Mouse (Mus musculus) MEL (cell line): Measurements from ENCODE around the gene Atm. TPM values are rescaled to one million over a fixed set of nuclear protein-coding genes. Genes with fewer than 3 reads are reported as not detected.

Experiments
- DNase-seq: peaks from one replicate; pipeline ENCODE4 v3.0.0; 2011; ENCODE audit warnings: low read depth, low spot score
- H3K27ac ChIP-seq: 2 replicates; pipeline ENCODE4 v1.5.1; 2012; ENCODE audit warnings: low read depth, mild to moderate bottlenecking, control low read depth, low read length, moderate library complexity; ENCODE audit not compliant: control insufficient read depth
- H3K27me3 ChIP-seq, 2 experiments: fragments of 150-350 bp in 1 of 2; sonication (generic) in 1 of 2; 2 replicates each; pipeline ENCODE4 v1.6.1; 2012; ENCODE audit warnings: low read length in 2 of 2, mild to moderate bottlenecking in 2 of 2, improper control_type of control experiment in 1 of 2, moderate library complexity in 1 of 2; ENCODE audit not compliant: insufficient read depth in 2 of 2, control insufficient read depth in 1 of 2
- H3K36me3 ChIP-seq, 2 experiments: 2 replicates each; pipeline ENCODE4 v1.6.1; 2012 to 2014; ENCODE audit warnings: low read length in 2 of 2, improper control_type of control experiment in 1 of 2, inconsistent platforms in 1 of 2, mild to moderate bottlenecking in 1 of 2; ENCODE audit not compliant: insufficient read depth in 2 of 2, control insufficient read depth in 1 of 2
- H3K4me1 ChIP-seq, 2 experiments: fragments of 150-350 bp in 1 of 2; sonication (generic) in 1 of 2; 2 replicates each; pipeline ENCODE4 v1.6.1; 2012; ENCODE audit warnings: low read length in 2 of 2, improper control_type of control experiment in 1 of 2, mild to moderate bottlenecking in 1 of 2; ENCODE audit not compliant: insufficient read depth in 2 of 2, control insufficient read depth in 1 of 2
- H3K4me3 ChIP-seq, 2 experiments: fragments of 150-350 bp in 1 of 2; sonication (generic) in 1 of 2; 2 replicates each; pipeline ENCODE4 v1.5.1; 2012; ENCODE audit warnings: low read depth in 2 of 2, low read length in 2 of 2, mild to moderate bottlenecking in 2 of 2, moderate library complexity in 2 of 2, control low read depth in 1 of 2, improper control_type of control experiment in 1 of 2; ENCODE audit not compliant: control insufficient read depth in 1 of 2, insufficient read depth in 1 of 2
- H3K79me2 ChIP-seq: 2 replicates; pipeline ENCODE4 v1.6.1; 2012; ENCODE audit warnings: mild to moderate bottlenecking, low read length, moderate library complexity; ENCODE audit not compliant: control insufficient read depth, poor library complexity, insufficient read depth
- H3K9ac ChIP-seq: 2 replicates; pipeline ENCODE4 v1.6.1; 2012; ENCODE audit warnings: low read depth, mild to moderate bottlenecking, control low read depth, low read length, moderate library complexity; ENCODE audit not compliant: control insufficient read depth, poor library complexity, severe bottlenecking
- H3K9me3 ChIP-seq: fragments of 150-350 bp; sonication (generic); replicated peaks from 2 replicates; pipeline ENCODE4 v1.6.1; 2012; ENCODE audit warnings: mild to moderate bottlenecking, low read length, improper control_type of control experiment, moderate library complexity; ENCODE audit not compliant: insufficient read depth
- BHLHE40 ChIP-seq: IDR thresholded peaks from 2 replicates; pipeline ENCODE4 v1.6.1; 2012; ENCODE audit warnings: low read depth, mild to moderate bottlenecking, inconsistent platforms, low read length, improper control_type of control experiment, borderline replicate concordance
- CHD1 ChIP-seq: IDR thresholded peaks from 2 replicates; pipeline ENCODE4 v1.6.1; 2012; ENCODE audit warnings: low read depth, mild to moderate bottlenecking, inconsistent platforms, low read length, improper control_type of control experiment
- CTCF ChIP-seq, 3 experiments: IDR thresholded peaks in 2 of 3; conservative IDR thresholded peaks in 1 of 3; 2 replicates each; pipeline ENCODE4 v1.5.1; 2011 to 2012; ENCODE audit warnings: low read length in 3 of 3, low read depth in 2 of 3, mild to moderate bottlenecking in 2 of 3, improper control_type of control experiment in 1 of 3, inconsistent platforms in 1 of 3, mixed read lengths in 1 of 3, moderate library complexity in 1 of 3; ENCODE audit not compliant: control insufficient read depth in 1 of 3, insufficient read depth in 1 of 3, poor library complexity in 1 of 3, severe bottlenecking in 1 of 3
- E2F4 ChIP-seq: IDR thresholded peaks from 2 replicates; pipeline ENCODE4 v1.6.1; 2011; ENCODE audit warnings: low read depth, low read length, improper control_type of control experiment, borderline replicate concordance
- ELF1 ChIP-seq: IDR thresholded peaks from 2 replicates; pipeline ENCODE4 v1.6.1; 2014; ENCODE audit warnings: low read depth, mild to moderate bottlenecking, inconsistent platforms, low read length, improper control_type of control experiment, moderate library complexity
- ETS1 ChIP-seq: IDR thresholded peaks from 2 replicates; pipeline ENCODE4 v1.6.1; 2012; ENCODE audit warnings: low read depth, mild to moderate bottlenecking, inconsistent platforms, low read length, improper control_type of control experiment, moderate library complexity
- GABPA ChIP-seq: IDR thresholded peaks from 2 replicates; pipeline ENCODE4 v1.6.1; 2012; ENCODE audit warnings: low read depth, mild to moderate bottlenecking, inconsistent platforms, low read length, improper control_type of control experiment, moderate library complexity
- HCFC1 ChIP-seq: IDR thresholded peaks from 2 replicates; pipeline ENCODE4 v1.6.1; 2012; ENCODE audit warnings: low read depth, mild to moderate bottlenecking, inconsistent platforms, low read length, improper control_type of control experiment, moderate library complexity
- JUND ChIP-seq: IDR thresholded peaks from 2 replicates; pipeline ENCODE4 v1.6.1; 2011; ENCODE audit warnings: low read depth, mild to moderate bottlenecking, improper control_type of control experiment, low read length
- KAT2A ChIP-seq: conservative IDR thresholded peaks from 2 replicates; pipeline ENCODE4 v1.6.1; 2012; ENCODE audit warnings: low read depth, low read length, improper control_type of control experiment, inconsistent platforms
- MAFK ChIP-seq: IDR thresholded peaks from 2 replicates; pipeline ENCODE4 v1.6.1; 2011; ENCODE audit warnings: low read depth, mild to moderate bottlenecking, low read length, improper control_type of control experiment, borderline replicate concordance
- MEF2A ChIP-seq: IDR thresholded peaks from 2 replicates; pipeline ENCODE4 v1.6.1; 2014; ENCODE audit warnings: low read depth, mild to moderate bottlenecking, inconsistent platforms, low read length, improper control_type of control experiment; ENCODE audit not compliant: poor library complexity, insufficient replicate concordance, severe bottlenecking; ENCODE audit errors: extremely low read depth
- MYB ChIP-seq: IDR thresholded peaks from 2 replicates; pipeline ENCODE4 v1.6.1; 2011; ENCODE audit warnings: mild to moderate bottlenecking, low read depth, low read length, improper control_type of control experiment
- NELFE ChIP-seq: IDR thresholded peaks from 2 replicates; pipeline ENCODE4 v1.6.1; 2011; ENCODE audit warnings: low read depth, low read length, improper control_type of control experiment
- NRF1 ChIP-seq: IDR thresholded peaks from 2 replicates; pipeline ENCODE4 v1.6.1; 2014; ENCODE audit warnings: low read depth, mild to moderate bottlenecking, inconsistent platforms, low read length, improper control_type of control experiment, moderate library complexity; ENCODE audit not compliant: poor library complexity, insufficient read depth, severe bottlenecking
- POLR2A ChIP-seq, 2 experiments: IDR thresholded peaks; 2 replicates each; pipeline ENCODE4 v1.6.1; 2011 to 2012; ENCODE audit warnings: low read length in 2 of 2, mild to moderate bottlenecking in 2 of 2, control low read depth in 1 of 2, improper control_type of control experiment in 1 of 2, low read depth in 1 of 2, moderate library complexity in 1 of 2; ENCODE audit not compliant: control insufficient read depth in 1 of 2, insufficient read depth in 1 of 2, poor library complexity in 1 of 2
- POLR2AphosphoS2 ChIP-seq: IDR thresholded peaks from 2 replicates; pipeline ENCODE4 v1.6.1; 2011; ENCODE audit warnings: low read length, improper control_type of control experiment
- RAD21 ChIP-seq: IDR thresholded peaks from 2 replicates; pipeline ENCODE4 v1.6.1; 2011; ENCODE audit warnings: mild to moderate bottlenecking, low read depth, low read length, improper control_type of control experiment
- RCOR1 ChIP-seq: IDR thresholded peaks from 2 replicates; pipeline ENCODE4 v1.6.1; 2012; ENCODE audit warnings: low read depth, mild to moderate bottlenecking, inconsistent platforms, low read length, improper control_type of control experiment
- TAL1 ChIP-seq: IDR thresholded peaks from 2 replicates; pipeline ENCODE4 v1.6.1; 2012; ENCODE audit warnings: mild to moderate bottlenecking, inconsistent platforms, low read length, moderate library complexity, mixed read lengths
- TCF12 ChIP-seq: IDR thresholded peaks from 2 replicates; pipeline ENCODE4 v1.6.1; 2014; ENCODE audit warnings: low read depth, mild to moderate bottlenecking, inconsistent platforms, low read length, improper control_type of control experiment, moderate library complexity
- UBTF ChIP-seq: IDR thresholded peaks from 2 replicates; pipeline ENCODE4 v1.6.1; 2012; ENCODE audit warnings: low read depth, mild to moderate bottlenecking, inconsistent platforms, low read length, improper control_type of control experiment, moderate library complexity, borderline replicate concordance; ENCODE audit not compliant: insufficient read depth
- USF1 ChIP-seq: IDR thresholded peaks from 2 replicates; pipeline ENCODE4 v1.6.1; 2014; ENCODE audit warnings: low read depth, mild to moderate bottlenecking, inconsistent platforms, low read length, improper control_type of control experiment, moderate library complexity
- ZC3H11A ChIP-seq: IDR thresholded peaks from 2 replicates; pipeline ENCODE4 v1.6.1; 2012; ENCODE audit warnings: low read depth, mild to moderate bottlenecking, inconsistent platforms, low read length, improper control_type of control experiment
- ZKSCAN1 ChIP-seq: IDR thresholded peaks from 2 replicates; pipeline ENCODE4 v1.6.1; 2012; ENCODE audit warnings: low read depth, mild to moderate bottlenecking, inconsistent platforms, low read length, improper control_type of control experiment, moderate library complexity
- ZMIZ1 ChIP-seq: IDR thresholded peaks from 2 replicates; pipeline ENCODE4 v1.6.1; 2012; ENCODE audit warnings: low read depth, mild to moderate bottlenecking, inconsistent platforms, low read length, improper control_type of control experiment, moderate library complexity
- ZNF384 ChIP-seq: IDR thresholded peaks from 2 replicates; pipeline ENCODE4 v1.6.1; 2012; ENCODE audit warnings: low read depth, mild to moderate bottlenecking, inconsistent platforms, low read length, improper control_type of control experiment
- polyA plus RNA-seq, 2 experiments: library from polyadenylated mRNA; stranded (reverse) in 1 of 2; unstranded in 1 of 2; fragments of >175 nt in 1 of 2; fragments of >200 nt in 1 of 2; gene quantifications; 2 replicates each; pipeline versions ENCODE4 v1.2.1 to v1.2.4; 2012; ENCODE audit warnings: low replicate concordance in 2 of 2, low read depth in 1 of 2; ENCODE audit not compliant: insufficient read length in 2 of 2, insufficient read depth in 1 of 2, missing spikeins in 1 of 2
- total RNA-seq: library from RNA; depleted of rRNA; stranded (reverse); fragments of 300-350 nt; gene quantifications from 2 replicates; pipeline ENCODE4 v1.2.3, GENCODE M21; 2012

Gene Atm
- total and polyA plus RNA-seq, 3 experiments = 16.0 to 21.4 TPM; not detected in 1

- no peak for DNase-seq
- Histone ChIP-seq H3K4me1 (0 out of 4 replicates have a peak, but pooled peaks cover 0 to 6% of the 10 kb centered on the region in 2 experiments), H3K36me3 (no peaks in the 10 kb centered on the region; a peak in 2 of 4 replicates)
These were observed 127.1 kb downstream of the Atm start for GRCm38 (mm10) chr9:53409427-53409826.

GRCm38 (mm10) chr9:53408953-53409361, 127.6 kb downstream of the Atm start:
- Histone ChIP-seq H3K36me3 (no peaks in the 10 kb centered on the region; a peak in 2 of 4 replicates), H3K4me3 (no peak overlapping the region), H3K79me2 (no peaks in the 10 kb centered on the region), H3K27ac (no peak overlapping the region), H3K9ac (no peak overlapping the region), H3K9me3 (no peaks in the 10 kb centered on the region), H3K27me3 (no peaks in the 10 kb centered on the region; a peak in 1 of 4 replicates), H3K4me1 (0 out of 4 replicates have a peak, but pooled peaks cover 0 to 6% of the 10 kb centered on the region in 2 experiments)
- TF ChIP-seq BHLHE40 (no peak), HCFC1 (no peak), ZNF384 (no peak), ZKSCAN1 (no peak), RCOR1 (no peak), MYB (no peak), NRF1 (no peak), CHD1 (no peak), TAL1 (no peak), MAFK (no peak), E2F4 (no peak), USF1 (no peak), ZC3H11A (no peak)
- peak; percentile 43 for DNase-seq

More at GRCm38 (mm10) chr9:53409427-53409826, 127.1 kb downstream of the Atm start:
- Histone ChIP-seq H3K9me3 (no peaks in the 10 kb centered on the region), H3K4me3 (no peak overlapping the region), H3K27me3 (no peaks in the 10 kb centered on the region; a peak in 1 of 4 replicates), H3K9ac (no peak overlapping the region), H3K79me2 (no peaks in the 10 kb centered on the region), H3K27ac (no peak overlapping the region)
- TF ChIP-seq GABPA = no peak
- no peak for TF ChIP-seq TCF12
- TF ChIP-seq E2F4 = no peak
- no peak for TF ChIP-seq ZC3H11A
- TF ChIP-seq KAT2A = no peak
- TF ChIP-seq HCFC1 = no peak
- no peak for TF ChIP-seq CTCF (IDR thresholded peaks at IDR 0.05 in 2 of 3, conservative IDR thresholded peaks at IDR 0.05 in 1 of 3; ENCODE audit: control insufficient read depth in 1 of 3, insufficient read depth in 1 of 3, low read depth in 2 of 3, low read length in 3 of 3, poor library complexity in 1 of 3, severe bottlenecking in 1 of 3)
- TF ChIP-seq NELFE = no peak
- no peak for TF ChIP-seq ETS1
- no peak for TF ChIP-seq MEF2A
- no peak for TF ChIP-seq RAD21
- no peak for TF ChIP-seq UBTF
- no peak for TF ChIP-seq USF1
- no peak for TF ChIP-seq ZMIZ1
- TF ChIP-seq JUND = no peak
- TF ChIP-seq POLR2A (IDR thresholded peaks at IDR 0.05; ENCODE audit: control insufficient read depth in 1 of 2, insufficient read depth in 1 of 2, low read depth in 1 of 2, low read length in 2 of 2, poor library complexity in 1 of 2) = no peak
- TF ChIP-seq ELF1 = no peak
- no peak for TF ChIP-seq POLR2AphosphoS2
- TF ChIP-seq ZKSCAN1 = no peak
